Mouse (Mus musculus) neural tube, embryonic 15.5 days (tissue): ENCODE data around the gene Tmtc2. TPM values are rescaled to one million over a fixed set of nuclear protein-coding genes. Genes with fewer than 3 reads are reported as not detected.
"Not testable (repeated sequence)": the region's sequence is repeated elsewhere in the genome, so short reads cannot be mapped to it uniquely, and the experiment has no call there.

Experiments used
- ATAC-seq: fragments of 200-750 bp; cut with Nextera tagmentation; 2 replicates; pipeline ENCODE4 v1.8.0; 2017; ENCODE audit warnings: mild to moderate bottlenecking, moderate TSS enrichment, moderate library complexity; ENCODE audit not compliant: low FRiP score
- H3K27ac ChIP-seq: fragments of 300-500 bp; sonication (generic); replicated peaks from 2 replicates; pipeline ENCODE4 v1.5.1; 2015; ENCODE audit warnings: mild to moderate bottlenecking, inconsistent platforms
- H3K27me3 ChIP-seq: fragments of 300-500 bp; sonication (generic); replicated peaks from 2 replicates; pipeline ENCODE4 v1.6.1; 2015; ENCODE audit warnings: inconsistent platforms
- H3K36me3 ChIP-seq: fragments of 300-500 bp; sonication (generic); 2 replicates; pipeline ENCODE4 v1.6.1; 2015; ENCODE audit warnings: inconsistent platforms
- H3K4me1 ChIP-seq: fragments of 300-500 bp; sonication (generic); 2 replicates; pipeline ENCODE4 v1.6.1; 2015; ENCODE audit warnings: inconsistent platforms
- H3K4me2 ChIP-seq: fragments of 300-500 bp; sonication (generic); 2 replicates; pipeline ENCODE4 v1.6.1; 2015; ENCODE audit warnings: inconsistent platforms, mild to moderate bottlenecking, moderate library complexity
- H3K4me3 ChIP-seq: fragments of 300-500 bp; sonication (generic); replicated peaks from 2 replicates; pipeline ENCODE4 v1.5.1; 2015; ENCODE audit warnings: mild to moderate bottlenecking, inconsistent platforms
- H3K9ac ChIP-seq: fragments of 300-500 bp; sonication (generic); replicated peaks from 2 replicates; pipeline ENCODE4 v1.6.1; 2015; ENCODE audit warnings: mild to moderate bottlenecking, inconsistent platforms
- H3K9me3 ChIP-seq: fragments of 300-500 bp; sonication (generic); replicated peaks from 2 replicates; pipeline ENCODE4 v1.6.1; 2016; ENCODE audit warnings: inconsistent platforms
- WGBS: fragments of 180-500 bp; shearing (Covaris S2); methylation state at CpG from one replicate; pipeline ENCODE4 v1.1.7; 2015; ENCODE audit warnings: mixed read lengths; 5-methylcytosine and 5-hydroxymethylcytosine counted together
- polyA plus RNA-seq: library from polyadenylated mRNA; unstranded; fragments of >200 nt; fragmentation: Nextera tagmentation; extraction: Ambion mirVana; gene quantifications from 2 replicates; pipeline ENCODE4 v1.2.1, GENCODE M21; 2015

Gene Tmtc2
- polyA plus RNA-seq, 1 experiment from 2014 or later, result 7.8 TPM

DNA sequence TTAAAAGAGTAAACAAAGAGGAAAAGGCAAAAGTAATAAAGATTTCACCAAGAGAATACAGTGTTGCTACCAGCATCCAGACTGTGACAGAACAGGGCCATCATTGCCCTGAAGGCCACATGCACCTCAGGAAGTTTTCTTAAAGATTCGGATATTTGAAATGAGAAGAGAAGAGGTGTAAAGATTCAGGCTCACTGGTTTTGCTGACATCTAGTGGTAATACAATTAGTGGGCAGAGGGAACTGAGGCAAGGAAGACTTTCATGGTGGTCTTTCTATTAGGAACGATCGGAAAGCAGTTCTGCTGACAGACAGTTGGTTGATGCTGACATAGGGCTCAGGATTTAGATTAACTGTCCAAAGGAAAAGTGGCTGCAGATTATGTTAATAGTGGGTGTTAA, 314.2 kb downstream of the Tmtc2 start:
- 58% methylated on average over 3 of the region's 3 CpGs for WGBS
- Histone ChIP-seq H3K27ac (no peak overlapping the region), H3K4me2 (no peak overlapping the region), H3K4me1 (no peaks in the 10 kb centered on the region), H3K27me3 (no peaks in the 10 kb centered on the region), H3K9ac (no peak overlapping the region), H3K36me3 (no peaks in the 10 kb centered on the region), H3K9me3 (no peaks in the 10 kb centered on the region), H3K4me3 (no peak overlapping the region)
- ATAC-seq, result no peak

- H3K4me3 ChIP-seq, H3K9me3 ChIP-seq, H3K36me3 ChIP-seq, H3K4me1 ChIP-seq, ATAC-seq, H3K27ac ChIP-seq, H3K27me3 ChIP-seq, H3K4me2 ChIP-seq, H3K9ac ChIP-seq: not testable (repeated sequence)
- WGBS, result 82% methylated on average over 22 of the region's 22 CpGs
Observed at GRCm38 (mm10) chr10:105238291-105238690, 336.0 kb downstream of the Tmtc2 start.

GRCm38 (mm10) chr10:105232864-105233263, 341.4 kb downstream of the Tmtc2 start:
- Histone ChIP-seq H3K27ac (no peak overlapping the region), H3K9ac (no peak overlapping the region), H3K4me2 (no peak overlapping the region), H3K36me3 (no peaks in the 10 kb centered on the region), H3K4me3 (no peak overlapping the region), H3K4me1 (no peaks in the 10 kb centered on the region), H3K27me3 (no peaks in the 10 kb centered on the region), H3K9me3 (no peaks in the 10 kb centered on the region)
- ATAC-seq, result no peak
- 92% methylated on average over 2 of the region's 2 CpGs for WGBS

- H3K27ac ChIP-seq, result no peak overlapping the region
- H3K4me3 ChIP-seq, result no peak overlapping the region
- H3K27me3 ChIP-seq, result no peaks in the 10 kb centered on the region
- H3K36me3 ChIP-seq, result no peaks in the 10 kb centered on the region
- no peak overlapping the region for H3K9ac ChIP-seq
- WGBS, result 72% methylated on average over 7 of the region's 7 CpGs
- H3K4me1 ChIP-seq, result no peaks in the 10 kb centered on the region
- H3K9me3 ChIP-seq, result no peaks in the 10 kb centered on the region
- no peak overlapping the region for H3K4me2 ChIP-seq
- no peak for ATAC-seq
Observed at GRCm38 (mm10) chr10:105230416-105230815, 343.8 kb downstream of the Tmtc2 start.

DNA sequence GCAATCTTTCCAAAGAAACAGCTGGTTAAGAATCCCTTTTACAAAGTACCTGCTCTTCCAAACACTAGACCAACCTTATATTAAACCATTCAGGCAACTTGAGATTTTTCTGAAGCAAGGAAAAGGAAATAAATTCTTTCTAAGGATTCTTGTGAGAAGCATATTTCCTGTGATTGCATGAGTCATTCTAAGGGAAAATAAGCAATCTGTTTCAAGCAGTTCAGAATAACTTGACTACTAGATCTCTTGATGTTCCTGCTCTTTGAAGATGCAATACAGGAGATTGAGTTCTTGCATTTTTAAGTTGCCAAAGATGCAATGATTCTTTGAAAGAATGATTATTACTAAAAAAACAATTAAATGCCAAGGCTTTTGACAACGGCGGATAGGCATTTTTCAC, 345.6 kb downstream of the Tmtc2 start:
- no peak overlapping the region for H3K9ac ChIP-seq
- WGBS, result 87% methylated on average over 2 of the region's 2 CpGs

DNA sequence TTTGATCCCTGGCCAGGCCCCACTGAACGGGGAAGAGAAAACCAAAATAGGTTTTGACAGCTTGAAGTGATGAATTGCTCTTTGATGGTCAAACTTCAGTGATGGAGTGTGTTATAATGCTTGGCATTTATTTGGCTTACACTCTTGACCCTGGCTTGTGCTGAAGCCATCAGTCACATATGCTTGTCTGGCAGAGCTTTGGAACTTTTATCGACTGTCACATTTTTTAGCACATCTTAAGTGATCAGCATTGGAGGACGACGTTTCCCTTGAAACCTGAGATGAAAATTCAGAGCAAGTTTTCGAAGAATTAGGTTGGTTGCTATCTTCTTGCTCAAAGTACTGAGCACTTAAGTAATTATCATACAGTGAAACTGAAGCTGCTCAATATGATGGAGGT, 346.6 kb downstream of the Tmtc2 start:
- Histone ChIP-seq H3K4me2 (no peak overlapping the region), H3K27me3 (no peaks in the 10 kb centered on the region), H3K9me3 (no peaks in the 10 kb centered on the region), H3K4me1 (no peaks in the 10 kb centered on the region), H3K27ac (no peak overlapping the region), H3K9ac (no peak overlapping the region), H3K36me3 (no peaks in the 10 kb centered on the region), H3K4me3 (no peak overlapping the region)
- WGBS, result 79% methylated on average over 5 of the region's 5 CpGs
- no peak for ATAC-seq

More for the DNA sequence above, 345.6 kb downstream of the Tmtc2 start:
- Histone ChIP-seq H3K4me3 (no peak overlapping the region), H3K4me2 (no peak overlapping the region), H3K36me3 (no peaks in the 10 kb centered on the region), H3K27ac (no peak overlapping the region), H3K27me3 (no peaks in the 10 kb centered on the region), H3K4me1 (no peaks in the 10 kb centered on the region), H3K9me3 (no peaks in the 10 kb centered on the region)
- no peak for ATAC-seq

GRCm38 (mm10) chr10:105225714-105226113, 348.5 kb downstream of the Tmtc2 start:
- WGBS, result 88% methylated on average over 6 of the region's 6 CpGs
- Histone ChIP-seq H3K4me1 (no peaks in the 10 kb centered on the region), H3K36me3 (no peaks in the 10 kb centered on the region), H3K9me3 (no peaks in the 10 kb centered on the region), H3K4me2 (no peak overlapping the region), H3K4me3 (no peak overlapping the region), H3K27ac (no peak overlapping the region), H3K27me3 (no peaks in the 10 kb centered on the region), H3K9ac (no peak overlapping the region)
- ATAC-seq, result no peak

DNA sequence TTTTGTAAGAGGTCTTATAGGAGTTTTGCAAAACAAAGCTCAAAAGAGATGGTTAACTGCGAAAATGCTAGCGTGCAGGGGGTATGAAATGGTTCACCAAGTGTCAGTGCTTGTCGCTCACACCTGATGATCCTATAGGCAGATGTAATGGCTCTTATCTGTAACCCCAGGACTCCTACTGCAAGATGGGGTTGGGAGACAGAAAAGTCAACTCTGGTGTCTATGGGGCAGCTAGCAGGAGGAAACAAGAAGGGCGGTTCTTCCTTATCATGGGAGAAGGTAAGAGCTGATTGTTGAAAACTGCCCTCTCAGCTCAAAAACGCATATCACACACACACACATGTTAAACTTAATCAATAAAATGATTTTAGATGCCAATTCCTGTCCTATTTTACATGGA, 351.3 kb downstream of the Tmtc2 start:
- no peaks in the 10 kb centered on the region for H3K9me3 ChIP-seq
- no peak overlapping the region for H3K27ac ChIP-seq
- no peak overlapping the region for H3K4me2 ChIP-seq
- H3K4me3 ChIP-seq, result no peak overlapping the region
- H3K9ac ChIP-seq, result no peak overlapping the region
- WGBS, result 94% methylated on average over 5 of the region's 5 CpGs
- no peaks in the 10 kb centered on the region for H3K27me3 ChIP-seq
- H3K36me3 ChIP-seq, result no peaks in the 10 kb centered on the region
- no peak for ATAC-seq
- H3K4me1 ChIP-seq, result no peaks in the 10 kb centered on the region

- no peaks in the 10 kb centered on the region for H3K36me3 ChIP-seq
- no peaks in the 10 kb centered on the region for H3K9me3 ChIP-seq
- H3K4me2 ChIP-seq, result peak overlapping the region; percentile 31
- no peaks in the 10 kb centered on the region for H3K27me3 ChIP-seq
- peaks cover 20% of the 10 kb centered on the region for H3K4me1 ChIP-seq
- no peak overlapping the region for H3K9ac ChIP-seq
- H3K4me3 ChIP-seq, result no peak overlapping the region
- 22% methylated on average over 10 of the region's 10 CpGs for WGBS
- H3K27ac ChIP-seq, result no peak overlapping the region
- ATAC-seq, result peak; percentile 64; the same call in 1 of the 2 replicates
Observed at GRCm38 (mm10) chr10:105201491-105201890, 372.8 kb downstream of the Tmtc2 start.

GRCm38 (mm10) chr10:105200678-105201077, 373.6 kb downstream of the Tmtc2 start:
- ATAC-seq, result no peak

DNA sequence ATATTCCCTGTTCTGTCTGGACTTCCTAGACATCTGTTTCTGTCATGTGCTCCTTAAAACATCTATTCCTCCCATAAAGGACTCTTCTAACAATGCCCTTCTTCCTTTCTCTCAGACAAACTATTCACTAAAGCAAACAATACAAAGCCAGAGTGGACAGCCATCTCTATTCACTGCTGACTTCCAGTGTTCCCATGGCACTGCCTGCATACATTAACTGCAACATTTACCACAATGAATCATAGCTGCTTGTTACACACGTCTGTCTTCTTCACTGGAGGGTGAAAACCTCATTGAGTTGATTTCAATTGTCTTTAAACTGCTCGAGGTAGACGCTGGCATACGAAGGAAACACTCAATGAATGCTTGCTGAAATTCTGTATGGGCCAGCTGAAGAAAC, 374.2 kb downstream of the Tmtc2 start:
- Histone ChIP-seq H3K27ac (no peak overlapping the region), H3K9ac (no peak overlapping the region), H3K4me2 (no peak overlapping the region), H3K4me1 (peaks cover 20% of the 10 kb centered on the region), H3K9me3 (no peaks in the 10 kb centered on the region), H3K4me3 (no peak overlapping the region), H3K27me3 (no peaks in the 10 kb centered on the region), H3K36me3 (no peaks in the 10 kb centered on the region)
- WGBS, result 24% methylated on average over 4 of the region's 4 CpGs
- peak; percentile 54; the same call in 1 of the 2 replicates for ATAC-seq

More at GRCm38 (mm10) chr10:105200678-105201077, 373.6 kb downstream of the Tmtc2 start:
- 43% methylated on average over 2 of the region's 2 CpGs for WGBS
- no peaks in the 10 kb centered on the region for H3K9me3 ChIP-seq
- H3K4me1 ChIP-seq, result peaks cover 20% of the 10 kb centered on the region
- H3K4me2 ChIP-seq, result no peak overlapping the region
- no peaks in the 10 kb centered on the region for H3K27me3 ChIP-seq
- no peaks in the 10 kb centered on the region for H3K36me3 ChIP-seq
- no peak overlapping the region for H3K9ac ChIP-seq
- H3K27ac ChIP-seq, result no peak overlapping the region
- H3K4me3 ChIP-seq, result no peak overlapping the region

DNA sequence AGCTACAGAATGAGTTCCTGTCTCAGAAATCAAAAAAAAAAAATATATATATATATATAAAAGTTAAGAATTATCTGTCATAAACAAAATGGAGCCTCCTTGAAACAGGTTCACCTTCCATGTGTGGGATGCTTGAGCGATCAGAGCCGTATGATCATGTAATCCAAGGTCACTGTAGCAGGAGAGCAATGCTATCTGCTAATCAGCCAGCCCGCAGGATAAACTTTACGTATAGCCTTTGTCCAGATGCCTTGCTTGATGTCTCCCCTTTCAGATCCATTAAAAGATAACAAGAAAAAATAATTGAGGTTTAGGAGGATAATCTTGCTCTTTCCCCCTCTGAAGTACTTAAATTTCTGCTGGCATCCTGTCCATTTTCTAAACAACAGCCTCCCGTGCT, 374.7 kb downstream of the Tmtc2 start:
- Histone ChIP-seq H3K4me3 (no peak overlapping the region), H3K9ac (no peak overlapping the region), H3K27ac (no peak overlapping the region), H3K36me3 (no peaks in the 10 kb centered on the region), H3K4me2 (no peak overlapping the region), H3K27me3 (no peaks in the 10 kb centered on the region), H3K9me3 (no peaks in the 10 kb centered on the region), H3K4me1 (peaks cover 20% of the 10 kb centered on the region)
- 54% methylated on average over 5 of the region's 5 CpGs for WGBS
- ATAC-seq, result no peak

DNA sequence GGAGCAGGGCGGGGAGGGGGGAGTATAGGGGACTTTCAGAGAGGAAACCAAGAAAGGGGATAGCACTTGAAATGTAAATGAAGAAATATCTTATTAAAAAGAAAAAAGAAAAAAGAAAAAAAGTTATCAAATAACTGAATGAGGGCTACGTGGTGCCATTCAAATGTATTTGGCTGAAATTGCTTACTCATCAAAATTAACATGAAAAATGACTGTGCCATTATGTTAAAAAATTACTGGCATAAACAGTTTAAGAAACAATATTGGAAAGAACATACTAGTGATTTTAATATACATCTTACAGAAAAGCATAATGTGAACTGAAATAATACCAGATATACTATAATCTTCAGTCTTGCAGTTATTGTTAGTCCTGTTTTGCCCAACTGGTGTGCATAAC, 378.9 kb downstream of the Tmtc2 start:
- no peak overlapping the region for H3K9ac ChIP-seq
- 96% methylated on average over 2 of the region's 2 CpGs for WGBS
- no peak overlapping the region for H3K4me2 ChIP-seq
- H3K4me1 ChIP-seq, result peaks cover 8% of the 10 kb centered on the region
- H3K27me3 ChIP-seq, result no peaks in the 10 kb centered on the region
- no peak overlapping the region for H3K4me3 ChIP-seq
- no peak overlapping the region for H3K27ac ChIP-seq
- no peaks in the 10 kb centered on the region for H3K9me3 ChIP-seq
- no peak for ATAC-seq
- no peaks in the 10 kb centered on the region for H3K36me3 ChIP-seq
